ENCODE assay signal across 8 mouse cellular contexts in genomic region chr1:165617166-165617891, GRCm38 (mm10). TPM values are rescaled to one million over a fixed set of nuclear protein-coding genes. Genes with fewer than 3 reads are reported as not detected.
DNase-seq lines count a peak whose midpoint lies in the region; ATAC-seq and TF ChIP-seq lines count a peak whose summit lies in the region.

No protein-coding gene starts in this region.

- H3K4me2 ChIP-seq in forebrain, postnatal 0 days (ENCODE audit: low read depth): no peak overlapping the region
- peak overlapping the region; percentile 29 for H3K4me2 ChIP-seq in intestine, embryonic 14.5 days (ENCODE audit: low read length)
- H3K4me2 ChIP-seq in liver, embryonic 14.5 days (ENCODE audit: low read depth): peak overlapping the region; percentile 40

- H3K4me3 ChIP-seq in forebrain, postnatal 0 days (ENCODE audit: low read depth, low read length): no peak overlapping the region
- no peak overlapping the region for H3K4me3 ChIP-seq in intestine, embryonic 14.5 days (ENCODE audit: low read depth, low read length)
- H3K4me3 ChIP-seq in liver, embryonic 14.5 days (ENCODE audit: insufficient read depth in 1 of 2, low read depth in 2 of 2, low read length in 2 of 2): no peak overlapping the region
- H3K4me3 ChIP-seq in small intestine, adult 2 months (ENCODE audit: low read depth, low read length): no peak overlapping the region

- no peak for TF ChIP-seq EP300 in liver, embryonic 14.5 days (IDR thresholded peaks at IDR 0.05; ENCODE audit: low read depth)

- H3K9me3 ChIP-seq in forebrain, postnatal 0 days (ENCODE audit: low read length): peaks cover 8% of the 10 kb centered on the region; the same call in 1 of the 2 replicates
- H3K9me3 ChIP-seq in intestine, embryonic 14.5 days (ENCODE audit: control insufficient read depth, low read length): peaks cover 7% of the 10 kb centered on the region; the same call in 1 of the 2 replicates
- no peaks in the 10 kb centered on the region for H3K9me3 ChIP-seq in liver, embryonic 14.5 days (ENCODE audit: control insufficient read depth, low read length)

- H3K4me1 ChIP-seq in forebrain, postnatal 0 days (ENCODE audit: insufficient read depth): no peaks in the 10 kb centered on the region
- H3K4me1 ChIP-seq in intestine, embryonic 14.5 days (replicated peaks; ENCODE audit: control insufficient read depth, insufficient read depth, low read length): peaks cover 22% of the 10 kb centered on the region
- peaks cover 0 to 21% of the 10 kb centered on the region in 2 experiments; a peak in 2 of 4 replicates for H3K4me1 ChIP-seq in liver, embryonic 14.5 days (replicated peaks; ENCODE audit: control insufficient read depth in 2 of 2, insufficient read depth in 2 of 2, low read length in 1 of 2)
- H3K4me1 ChIP-seq in small intestine, adult 2 months (ENCODE audit: control insufficient read depth, insufficient read depth, insufficient read length, low read length): peaks cover 11% of the 10 kb centered on the region; the same call in 1 of the 2 replicates

- no peak for TF ChIP-seq POLR2A in small intestine, adult 2 months (IDR thresholded peaks at IDR 0.05; ENCODE audit: low read depth, low read length)

- H3K9ac ChIP-seq in forebrain, postnatal 0 days: 0 out of 2 replicates have a peak overlapping the region, but pooled peaks have one; percentile 6
- H3K9ac ChIP-seq in intestine, embryonic 14.5 days (ENCODE audit: low read length): 0 out of 2 replicates have a peak overlapping the region, but pooled peaks have one; percentile 10
- H3K9ac ChIP-seq in liver, embryonic 14.5 days (replicated peaks): peak overlapping the region; percentile 31; the same call in 1 of the 2 replicates

- 27% methylated on average over 15 of the region's 15 CpGs for WGBS in forebrain, postnatal 0 days
- WGBS in intestine, embryonic 14.5 days: 14% methylated on average over 15 of the region's 15 CpGs
- 34% methylated on average over 15 of the region's 15 CpGs for WGBS in liver, embryonic 14.5 days (ENCODE audit: insufficient replicate concordance)
- 10% methylated on average over 15 of the region's 15 CpGs for WGBS in small intestine, adult 2 months

- peak; percentile 75 for DNase-seq in embryo, embryonic 10 days (ENCODE audit: low spot score)
- no peak for DNase-seq in forebrain, postnatal 0 days
- DNase-seq in intestine, embryonic 14.5 days (ENCODE audit: low spot score): no peak
- peak in 1 of 3 experiments; percentile 30 for DNase-seq in liver, embryonic 14.5 days (ENCODE audit: low read depth in 3 of 3, low spot score in 3 of 3)
- no peak for DNase-seq in right cerebral cortex, postnatal 4 days
- DNase-seq in thymus, postnatal 10 days (ENCODE audit: low spot score in 2 of 2): no peak
- DNase-seq in retina, embryonic 14.5 days (ENCODE audit: low spot score): no peak

- peak overlapping the region; percentile 62 for H3K27ac ChIP-seq in forebrain, postnatal 0 days (ENCODE audit: low read depth, low read length)
- peak overlapping the region; percentile 73 for H3K27ac ChIP-seq in intestine, embryonic 14.5 days (ENCODE audit: low read depth)
- H3K27ac ChIP-seq in liver, embryonic 14.5 days: peak overlapping the region; percentile 50
- H3K27ac ChIP-seq in small intestine, adult 2 months (ENCODE audit: insufficient read depth, low read depth, low read length): peak overlapping the region; percentile 54

- ATAC-seq in forebrain, postnatal 0 days: no peak
- peak; percentile 69; the same call in 1 of the 2 replicates for ATAC-seq in intestine, embryonic 14.5 days (replicated peaks; ENCODE audit: low FRiP score, low TSS enrichment, low read depth)
- peak; percentile 69 for ATAC-seq in liver, embryonic 14.5 days (ENCODE audit: insufficient read depth)

- no peaks in the 10 kb centered on the region for H3K27me3 ChIP-seq in forebrain, postnatal 0 days (ENCODE audit: insufficient read depth, low read length)
- H3K27me3 ChIP-seq in intestine, embryonic 14.5 days (replicated peaks; ENCODE audit: control insufficient read depth, insufficient read depth, low read length): no peaks in the 10 kb centered on the region
- no peaks in the 10 kb centered on the region for H3K27me3 ChIP-seq in liver, embryonic 14.5 days (ENCODE audit: control insufficient read depth, insufficient read depth, low read length)
- no peaks in the 10 kb centered on the region for H3K27me3 ChIP-seq in small intestine, adult 2 months (ENCODE audit: control insufficient read depth, insufficient read depth, low read length)

- peaks cover 4% of the 10 kb centered on the region; the same call in 1 of the 2 replicates for H3K36me3 ChIP-seq in forebrain, postnatal 0 days (ENCODE audit: insufficient read depth)
- H3K36me3 ChIP-seq in intestine, embryonic 14.5 days (ENCODE audit: control insufficient read depth, insufficient read depth, low read length): peaks cover 17% of the 10 kb centered on the region
- no peaks in the 10 kb centered on the region for H3K36me3 ChIP-seq in liver, embryonic 14.5 days (replicated peaks; ENCODE audit: control insufficient read depth, insufficient read depth, low read depth)
- peaks cover 4% of the 10 kb centered on the region; the same call in 1 of the 2 replicates for H3K36me3 ChIP-seq in small intestine, adult 2 months (ENCODE audit: control insufficient read depth, insufficient read depth, low read length)

- no peak for TF ChIP-seq CTCF in forebrain, postnatal 0 days (IDR thresholded peaks at IDR 0.05; ENCODE audit: low read depth)
- no peak for TF ChIP-seq CTCF in liver, embryonic 14.5 days (IDR thresholded peaks at IDR 0.05; ENCODE audit: low read depth)
- TF ChIP-seq CTCF in small intestine, adult 2 months (IDR thresholded peaks at IDR 0.05; ENCODE audit: extremely low read depth, insufficient read length, insufficient replicate concordance, low read depth, low read length): no peak

RNA-seq across cellular contexts. Expression of gene Mpzl1, which starts 17.0 kb away (rescaled TPM):
- total RNA-seq in forebrain, postnatal 0 days (2014; rRNA removed): 23.9 and 25.2 TPM in 2 replicates
- 117 and 127 TPM in 2 replicates for polyA plus RNA-seq in forebrain, postnatal 0 days (2015; fragmentation: Nextera tagmentation; extraction: Ambion mirVana)
- 172 and 187 TPM in 2 replicates for polyA plus RNA-seq in intestine, embryonic 14.5 days (2014; fragmentation: Nextera tagmentation; extraction: Ambion mirVana)
- polyA plus RNA-seq in liver, embryonic 14.5 days (2012; rRNA removed): 18.1 and 19.4 TPM in 2 replicates
- polyA plus RNA-seq in liver, embryonic 14.5 days (2014; fragmentation: Nextera tagmentation; extraction: Ambion mirVana): 24.6 and 25.1 TPM in 2 replicates
- 15.4 and 24.8 TPM in 2 replicates for polyA plus RNA-seq in small intestine, adult 2 months (2012; rRNA removed)
